Mouse (Mus musculus): ENCODE data around the gene Tmem174.

DNA sequence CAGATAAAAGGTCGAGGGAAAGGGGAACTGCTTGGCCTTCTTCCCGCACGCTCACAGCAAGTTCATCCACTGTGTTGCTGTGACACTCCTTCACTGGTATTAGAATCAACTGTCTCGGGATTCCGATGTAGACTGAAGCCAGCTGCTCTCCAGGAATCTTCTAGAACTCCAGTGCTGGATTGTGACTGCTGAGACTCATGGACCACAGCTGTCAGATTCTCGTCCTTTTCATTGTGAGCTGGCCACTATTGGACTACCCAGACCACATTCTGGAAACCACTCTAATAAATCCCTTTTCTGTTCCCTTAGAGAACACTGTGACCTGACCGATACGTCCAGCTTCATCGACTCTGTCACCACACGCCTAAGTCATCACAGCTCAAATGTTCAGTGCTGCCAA is 28.0 kb upstream of the Tmem174 start:
- TF ChIP-seq POLR2A (IDR thresholded peaks at IDR 0.05; ENCODE audit: low read depth, low read length) (no peak), CTCF (conservative IDR thresholded peaks at IDR 0.05; ENCODE audit: insufficient read depth, insufficient read length, low read depth, low read length) (no peak)

All from kidney, adult 2 months (tissue).